Mouse (Mus musculus) lung, adult 2 months (tissue): Measurements from ENCODE around the gene Procr.

Experiments used
- CTCF ChIP-seq: fragments of 200-500 bp; IDR thresholded peaks from 2 replicates; pipeline ENCODE4 v1.5.1; 2011; ENCODE audit warnings: mild to moderate bottlenecking, low read length, control low read depth; ENCODE audit not compliant: insufficient read depth
- POLR2A ChIP-seq: fragments of 200-500 bp; IDR thresholded peaks from 2 replicates; pipeline ENCODE4 v1.6.1; 2011; ENCODE audit warnings: low read depth, mild to moderate bottlenecking, control low read depth, low read length, borderline replicate concordance; ENCODE audit errors: extremely low read depth

DNA sequence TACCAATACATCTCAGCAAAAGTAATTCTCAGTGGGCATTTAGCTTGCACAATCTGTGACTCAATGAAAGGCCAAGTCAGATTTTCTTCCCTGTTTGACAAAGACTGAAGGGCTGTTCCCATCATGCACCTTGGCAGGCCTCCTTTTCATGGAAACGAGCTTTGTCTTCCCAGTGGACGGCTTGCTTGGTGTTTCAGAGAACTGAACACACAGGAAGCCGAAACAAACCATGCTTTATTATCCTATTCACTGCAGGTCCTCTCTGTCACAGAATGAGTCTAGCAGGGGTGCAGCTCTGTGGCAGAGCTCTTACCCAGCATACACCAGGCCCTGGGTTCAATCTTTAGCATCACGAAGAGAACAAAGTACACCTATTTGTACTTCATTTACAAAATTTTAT, 47.3 kb upstream of the Procr start:
- no peak for TF ChIP-seq CTCF
- no peak for TF ChIP-seq POLR2A
